ENCODE assay signal across 13 mouse cellular contexts in the genomic region with DNA sequence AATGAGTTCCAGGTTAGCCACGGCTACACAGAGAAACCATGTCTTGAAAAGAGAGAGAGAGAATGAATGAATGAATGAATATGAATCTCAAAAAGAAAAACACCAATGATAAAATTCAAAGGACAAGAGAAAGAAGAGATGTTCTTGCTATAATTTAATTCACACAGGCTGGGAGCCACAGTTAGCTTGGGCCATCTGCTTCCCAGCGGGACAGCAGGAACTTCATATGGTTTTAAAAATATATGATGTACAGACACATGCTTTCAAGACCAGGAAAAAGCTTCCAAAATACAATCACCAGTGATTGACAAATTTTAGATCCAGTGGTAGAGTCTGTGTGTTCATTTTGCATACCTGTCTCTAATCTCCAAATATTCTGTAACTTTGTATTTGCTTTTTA. TPM values are rescaled to one million over a fixed set of nuclear protein-coding genes. Genes with fewer than 3 reads are reported as not detected.
"Had no signal": no experiment of that assay in that cellular context is flagged by ENCODE, and none has a peak within 500 bp of the region (broad histone marks: within the 10 kb centered on the region; RNA-seq: fewer than 3 reads in every experiment).

No protein-coding gene starts in this region.

- DNase-seq: kidney, adult 2 months; kidney, postnatal 36 days; liver; lung, adult 18-20 months; lung, postnatal 10 days; lung, postnatal 36 days; retina, postnatal 1 day; right cerebral cortex, postnatal 25 days; thymus, adult 2 months; thymus, postnatal 14 days; thymus, postnatal 4 days had no signal

RNA-seq across cellular contexts. Expression of a gene that starts 9.0 kb away (rescaled TPM):
- total RNA-seq: monocyte, adult 5-6 weeks; neutrophil, adult 5-6 weeks had no signal
